ENCODE assay signal across 16 mouse cellular contexts in the genomic region with DNA sequence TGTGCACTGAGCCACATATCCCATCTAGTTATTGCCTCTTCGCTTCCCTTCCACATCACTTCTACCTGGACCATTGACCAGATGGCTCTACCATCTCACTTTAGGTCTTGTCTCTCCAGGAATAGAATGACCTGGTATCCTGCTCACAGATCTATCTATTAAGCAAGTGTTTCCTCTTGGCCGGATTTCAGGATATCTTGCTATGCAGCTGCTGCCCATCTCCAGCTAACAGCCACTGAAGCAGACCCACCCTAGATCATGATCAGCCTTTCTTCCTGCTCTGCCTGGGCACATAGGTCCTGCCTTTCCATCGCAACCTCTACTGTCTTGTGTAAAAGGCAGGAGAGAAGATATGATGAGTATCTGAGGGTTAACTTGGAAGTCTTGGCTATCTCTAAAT.
"Had no signal": no experiment of that assay in that cellular context is flagged by ENCODE, and none has a peak within 500 bp of the region (broad histone marks: within the 10 kb centered on the region; RNA-seq: fewer than 3 reads in every experiment).

No protein-coding gene starts in this region.

- H3K27ac ChIP-seq: neural tube, embryonic 13.5 days; neural tube, embryonic 15.5 days; stomach, embryonic 15.5 days; stomach, postnatal 0 days had no signal

- H3K9me3 ChIP-seq: neural tube, embryonic 13.5 days; neural tube, embryonic 15.5 days; stomach, embryonic 15.5 days had no signal

- H3K4me3 ChIP-seq: neural tube, embryonic 13.5 days; neural tube, embryonic 15.5 days; stomach, embryonic 15.5 days had no signal

- H3K27me3 ChIP-seq: neural tube, embryonic 13.5 days; neural tube, embryonic 15.5 days; stomach, embryonic 15.5 days had no signal

- H3K36me3 ChIP-seq: neural tube, embryonic 13.5 days; neural tube, embryonic 15.5 days; stomach, embryonic 15.5 days had no signal

- DNase-seq: retina, postnatal 1 day; right cerebral cortex, adult 18-20 months; right cerebral cortex, postnatal 14 days; right cerebral cortex, postnatal 25 days; right cerebral cortex, postnatal 4 days; spleen, adult 18-20 months; thymus, adult 18-20 months; thymus, adult 2 months; thymus, postnatal 14 days; thymus, postnatal 25 days; thymus, postnatal 36 days; thymus, postnatal 4 days had no signal

- H3K4me1 ChIP-seq: neural tube, embryonic 13.5 days; neural tube, embryonic 15.5 days; stomach, embryonic 15.5 days had no signal

- H3K9ac ChIP-seq: neural tube, embryonic 13.5 days; neural tube, embryonic 15.5 days; stomach, embryonic 15.5 days had no signal
